Mouse (Mus musculus) CH12F3 (cell line): ENCODE results near the gene Stim1.

ENCODE experiments used
- in situ Hi-C: fragments of 300-500 bp; cut with MboI; formaldehyde crosslinking; loops from 2 replicates; pipeline ENCODE4 v1.14.3; 2020; ENCODE audit warnings: low sequenced_read_pairs

The Stim1 gene

DNA sequence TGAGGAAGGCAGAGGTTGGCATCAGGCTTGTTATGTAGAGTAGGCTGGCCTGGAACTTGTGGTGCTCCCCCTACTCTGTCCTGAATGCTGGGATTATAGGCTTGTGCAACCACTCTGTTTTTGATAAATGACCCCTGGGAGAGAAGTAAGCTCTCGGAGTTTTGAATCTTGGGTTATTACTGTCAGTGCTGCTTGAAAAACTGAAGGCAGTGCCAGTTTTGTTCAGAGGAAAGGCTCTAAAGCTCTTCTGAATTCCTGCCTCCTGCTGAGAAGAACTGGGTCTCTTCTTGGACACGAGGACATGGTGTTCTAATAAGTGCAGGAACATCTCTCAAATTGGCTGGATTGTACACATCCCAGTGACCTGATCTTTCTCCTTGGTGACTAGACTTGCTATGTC, 81.1 kb downstream of the Stim1 start:
- in situ Hi-C loops: no loop called here

DNA sequence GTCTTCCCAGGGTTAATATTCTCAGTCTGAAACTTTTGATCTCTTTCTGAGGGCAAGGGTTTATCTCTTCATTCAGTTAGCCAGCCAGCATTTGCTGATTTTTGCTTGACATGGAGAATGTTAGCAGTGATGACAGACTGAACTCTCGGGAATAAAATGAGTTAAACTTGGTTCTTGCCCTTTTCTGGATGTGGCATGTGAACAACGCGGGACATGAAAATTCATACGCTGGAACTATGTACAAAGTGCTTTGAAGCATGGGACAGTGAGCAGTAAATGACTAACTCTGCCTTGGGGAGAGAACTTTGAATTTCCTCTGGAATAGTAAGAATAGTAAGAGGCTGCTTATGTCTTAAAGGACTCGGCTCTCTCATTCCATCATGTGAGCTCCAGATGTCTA, 81.6 kb downstream of the Stim1 start:
- in situ Hi-C loops: no loop called here

DNA sequence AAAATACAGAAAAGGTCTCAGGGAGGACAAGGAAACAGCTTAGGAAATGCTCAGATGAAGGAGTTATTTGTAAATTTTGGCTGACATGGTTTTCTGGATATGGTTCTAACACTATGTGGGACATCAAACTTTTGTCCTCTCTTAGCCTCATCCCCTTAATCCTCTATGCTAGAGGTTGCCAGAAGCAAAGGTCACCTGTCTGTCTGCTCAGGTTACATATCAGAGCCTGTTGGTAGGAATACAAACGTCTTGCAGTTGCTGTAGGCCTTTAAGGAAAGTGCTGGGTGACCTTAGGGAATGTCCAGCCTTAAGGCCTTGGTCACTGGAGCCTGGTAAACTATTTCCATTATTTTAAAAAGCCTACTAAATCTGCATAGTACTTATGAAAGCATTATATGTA, 85.8 kb downstream of the Stim1 start:
- in situ Hi-C loops: no loop called here

DNA sequence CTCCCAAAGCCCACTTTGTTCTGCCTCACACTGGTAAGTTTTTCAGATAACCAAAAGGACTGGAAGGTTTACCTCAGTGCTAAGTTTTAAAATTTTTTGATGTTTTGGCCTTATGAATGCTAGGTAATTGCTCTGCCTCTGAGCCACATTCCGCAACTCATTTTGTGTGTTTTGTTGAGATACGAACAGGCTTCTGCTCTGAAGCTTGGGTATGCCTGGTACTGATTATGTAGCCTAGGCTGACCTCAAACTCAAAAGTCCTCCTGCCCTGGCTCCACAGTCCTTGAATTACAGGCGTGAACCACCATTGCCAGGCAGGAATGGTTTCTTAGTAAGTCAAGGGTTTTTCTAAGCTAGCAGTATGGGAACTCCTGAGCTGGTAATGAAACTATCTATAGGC, 90.5 kb downstream of the Stim1 start:
- in situ Hi-C loops: no loop called here

DNA sequence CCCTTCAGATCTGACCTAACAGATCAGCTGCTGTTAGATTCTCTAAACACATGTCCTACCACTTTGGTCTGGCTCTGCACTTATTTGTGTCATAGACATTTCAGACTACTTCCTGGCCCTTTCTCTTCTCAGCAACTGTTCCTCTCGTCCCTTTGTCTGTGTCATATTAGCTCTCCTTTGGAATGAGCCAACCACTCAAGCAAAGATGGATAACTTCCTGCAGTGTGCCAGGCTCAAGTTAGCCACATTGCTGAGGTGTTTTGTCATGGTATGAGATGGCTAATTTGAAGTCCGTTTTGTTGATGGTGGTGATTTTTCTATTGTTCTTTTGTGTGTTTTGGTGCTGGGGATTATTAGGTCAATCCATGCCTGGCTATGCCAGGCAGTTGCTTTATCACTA, 93.7 kb downstream of the Stim1 start:
- in situ Hi-C loops: no loop called here

DNA sequence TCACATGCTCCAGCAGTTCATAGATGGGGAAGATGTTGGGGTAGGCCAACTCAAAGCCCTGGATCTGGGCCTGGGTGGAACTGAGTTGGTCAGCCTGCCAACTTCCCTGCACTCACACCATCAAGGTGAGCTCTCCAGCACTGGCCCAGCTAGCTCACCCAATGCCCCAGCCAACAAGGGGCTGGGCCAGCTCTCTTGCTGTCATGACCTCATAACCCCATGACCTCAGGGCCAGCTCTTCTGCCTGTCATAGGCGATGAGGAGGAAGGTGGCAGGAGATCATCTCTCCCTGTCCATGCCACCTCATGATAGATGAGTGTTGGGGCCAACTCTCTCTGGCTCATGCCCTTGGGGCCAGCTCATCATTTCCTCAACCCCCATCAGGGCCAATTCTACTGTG, 96.2 kb downstream of the Stim1 start:
- in situ Hi-C loops: no loop called here

DNA sequence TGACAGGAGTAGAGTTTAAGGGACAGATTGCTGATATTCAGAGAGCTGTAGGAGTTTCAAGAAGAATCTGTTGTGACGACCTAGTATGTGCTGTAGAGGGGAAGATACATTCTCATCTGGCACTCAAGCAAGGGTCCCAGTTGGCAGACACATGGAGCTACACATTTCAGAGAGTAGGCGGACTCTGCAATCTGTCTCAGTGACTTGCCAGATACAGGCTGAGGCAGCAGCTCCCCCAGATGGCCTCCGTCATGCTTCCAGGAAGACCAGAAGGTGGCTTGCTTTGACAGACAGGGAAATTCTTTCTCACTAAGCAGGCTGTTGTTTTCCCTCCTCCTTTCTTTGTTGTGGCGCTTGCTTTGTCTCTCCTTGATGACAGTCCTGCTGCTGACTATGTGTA, 102.1 kb downstream of the Stim1 start:
- in situ Hi-C loops: no loop called here

DNA sequence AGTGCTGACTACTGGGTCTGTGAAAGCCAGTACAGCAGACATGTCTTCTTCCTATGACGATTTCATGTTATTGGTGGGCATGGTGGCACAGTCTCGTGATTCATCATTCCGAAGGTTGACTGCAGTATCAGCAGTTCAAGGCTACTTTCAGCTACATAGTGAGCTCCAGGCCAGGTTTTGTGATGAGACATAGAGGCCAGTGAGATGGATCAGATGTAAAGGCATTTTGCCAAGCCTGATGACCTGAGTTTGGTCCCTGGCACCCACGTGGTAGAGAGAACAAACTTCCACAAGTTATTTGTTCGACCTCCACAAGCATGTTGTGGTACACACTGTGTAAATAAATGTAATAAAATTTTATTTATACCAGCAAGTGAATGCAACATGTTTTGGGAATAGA, 102.9 kb downstream of the Stim1 start:
- in situ Hi-C loops: no loop called here

DNA sequence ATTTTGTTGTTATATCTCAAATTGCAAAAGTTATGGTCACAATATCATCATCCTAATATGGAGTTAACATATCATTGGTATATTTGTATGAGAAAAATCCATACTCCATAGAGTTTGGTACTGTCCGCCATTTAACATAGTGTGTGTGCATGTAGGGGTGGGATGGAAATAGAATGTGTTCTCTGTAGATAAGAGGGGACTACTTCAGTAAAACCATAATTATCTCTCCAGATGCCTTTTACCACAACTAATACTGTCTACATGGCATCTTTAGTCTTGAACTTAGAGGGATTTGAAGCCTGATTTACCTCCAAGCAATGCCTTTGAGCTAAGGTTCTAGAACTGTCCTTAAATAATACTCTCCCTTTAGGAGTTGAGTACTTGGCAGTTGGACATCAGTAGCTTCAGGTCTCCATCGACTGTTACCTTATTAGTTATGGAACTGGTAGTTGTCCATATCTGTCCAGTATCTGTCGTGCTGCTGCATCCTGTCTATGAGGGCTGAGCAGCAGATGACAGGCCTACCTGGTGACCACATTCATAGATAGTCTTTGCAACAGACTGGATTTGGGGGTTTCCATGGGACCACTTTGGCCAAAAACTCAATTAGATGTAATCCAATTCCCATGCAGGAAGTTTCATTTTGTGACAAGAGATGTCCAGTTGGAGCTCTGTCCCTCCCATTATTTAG, 105.9 kb downstream of the Stim1 start:
- in situ Hi-C loops: no loop called here

DNA sequence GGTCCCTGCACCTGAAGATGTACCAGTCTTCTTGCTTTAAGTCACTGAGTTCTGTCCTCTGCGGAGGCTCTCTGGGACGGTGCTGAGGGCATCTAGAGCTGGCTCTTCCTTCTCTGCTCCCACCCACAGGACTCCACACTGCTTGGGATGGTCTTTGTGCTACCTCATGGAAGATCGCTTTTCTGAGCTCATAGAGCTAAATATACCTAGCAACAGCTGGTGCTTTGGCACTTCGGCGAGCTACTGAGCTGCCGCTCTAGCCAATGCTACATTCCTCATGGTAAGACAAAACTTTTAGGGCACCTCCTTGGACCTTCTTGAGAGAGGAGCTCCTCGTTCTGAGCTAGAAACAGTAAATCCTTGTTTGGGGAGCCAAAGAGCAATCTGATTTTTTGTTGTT, 115.6 kb downstream of the Stim1 start:
- in situ Hi-C loops: no loop called here

DNA sequence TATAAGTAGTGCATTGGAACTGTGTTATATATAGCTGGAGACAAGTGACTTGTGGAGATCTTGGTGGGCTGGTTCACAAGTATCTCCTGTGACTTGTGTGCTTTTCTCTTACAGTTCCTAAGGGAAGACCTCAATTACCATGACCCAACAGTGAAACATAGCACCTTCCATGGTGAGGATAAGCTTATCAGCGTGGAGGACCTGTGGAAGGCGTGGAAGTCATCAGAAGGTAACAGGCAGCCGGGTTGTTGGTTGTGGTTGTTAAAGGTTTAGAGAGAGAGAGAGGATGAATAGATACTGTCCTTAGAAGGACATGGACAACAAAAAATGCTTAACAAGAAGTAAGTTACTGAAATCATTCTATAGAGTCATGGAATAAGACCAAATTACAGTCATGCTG, 118.4 kb downstream of the Stim1 start:
- in situ Hi-C loops: no loop called here

DNA sequence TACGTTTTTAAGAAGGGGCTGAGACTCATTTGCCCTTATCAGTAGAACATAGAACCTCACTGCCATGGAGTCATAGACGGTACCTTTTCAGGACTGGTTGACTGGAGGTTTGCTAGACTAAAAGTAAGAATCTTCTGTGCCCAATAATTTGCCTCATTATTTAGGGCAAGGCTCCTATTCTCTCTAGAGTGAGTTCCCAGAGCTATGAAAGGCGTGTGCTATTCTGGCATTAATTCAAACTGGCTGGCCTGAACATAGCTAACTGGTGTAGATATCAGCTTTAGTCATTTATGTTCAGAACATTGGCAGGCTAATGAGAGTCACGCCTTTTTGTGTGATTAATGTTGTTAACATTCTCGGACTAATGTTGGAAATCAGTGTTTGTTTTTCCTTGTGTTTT, 121.5 kb downstream of the Stim1 start:
- in situ Hi-C loops: no loop called here

DNA sequence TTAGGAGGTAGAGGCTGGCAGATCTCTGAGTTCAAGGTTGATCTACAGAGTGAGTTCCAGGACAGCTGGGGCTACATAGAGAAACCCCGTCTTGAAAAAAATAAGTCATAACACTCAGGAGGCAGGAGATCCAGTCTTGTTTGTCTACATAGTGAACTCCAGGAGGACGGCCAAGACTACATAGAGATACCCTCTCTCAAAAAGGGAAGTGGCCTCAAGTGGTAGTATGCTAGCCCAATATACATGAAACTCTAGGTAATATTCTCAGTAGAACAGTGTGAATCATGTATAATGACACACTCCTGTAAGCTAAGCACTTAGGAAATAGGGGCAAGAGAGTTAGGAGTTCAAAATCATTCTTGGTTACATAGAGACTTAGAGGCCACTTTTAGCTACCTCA, 126.3 kb downstream of the Stim1 start:
- in situ Hi-C loops: no loop called here

DNA sequence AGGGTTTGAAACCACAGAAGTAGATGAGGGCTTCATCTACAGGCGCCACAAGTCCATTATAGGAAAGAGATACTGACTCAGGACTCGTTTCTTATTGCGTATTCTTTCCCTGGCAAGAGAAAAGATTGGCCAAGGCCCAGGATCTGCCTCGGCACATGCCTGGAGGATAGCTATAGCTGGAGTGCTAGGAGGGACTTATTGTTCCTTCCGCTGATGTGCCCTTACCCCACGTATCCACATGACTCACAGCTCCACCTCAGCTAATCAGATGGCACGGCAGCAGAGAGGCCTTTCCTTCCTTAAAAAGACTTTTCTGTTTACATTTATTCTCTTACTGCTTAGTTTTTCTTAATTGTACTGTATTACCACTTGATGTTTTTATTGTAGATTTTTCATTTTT, 128.3 kb downstream of the Stim1 start:
- in situ Hi-C loops: no loop called here

DNA sequence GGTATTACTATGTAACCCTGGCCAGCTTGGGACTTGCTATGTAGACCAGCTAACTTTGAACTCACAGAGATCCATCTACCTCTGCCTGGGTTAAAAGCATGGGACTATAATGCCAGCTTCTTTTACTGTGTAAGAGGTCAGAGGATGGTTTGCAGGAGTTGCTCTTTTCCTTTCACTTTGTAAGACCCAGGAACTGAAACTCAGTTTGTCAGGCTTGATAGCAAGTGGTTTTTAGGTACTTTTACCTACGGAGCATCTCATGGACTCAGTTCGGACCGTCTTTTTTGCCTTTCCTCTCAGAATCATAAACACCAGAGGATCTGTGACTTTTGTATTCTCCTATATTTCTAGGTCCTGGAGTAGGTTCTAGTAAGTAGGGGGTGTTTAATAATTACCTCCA, 128.7 kb downstream of the Stim1 start:
- in situ Hi-C loops: no loop called here

DNA sequence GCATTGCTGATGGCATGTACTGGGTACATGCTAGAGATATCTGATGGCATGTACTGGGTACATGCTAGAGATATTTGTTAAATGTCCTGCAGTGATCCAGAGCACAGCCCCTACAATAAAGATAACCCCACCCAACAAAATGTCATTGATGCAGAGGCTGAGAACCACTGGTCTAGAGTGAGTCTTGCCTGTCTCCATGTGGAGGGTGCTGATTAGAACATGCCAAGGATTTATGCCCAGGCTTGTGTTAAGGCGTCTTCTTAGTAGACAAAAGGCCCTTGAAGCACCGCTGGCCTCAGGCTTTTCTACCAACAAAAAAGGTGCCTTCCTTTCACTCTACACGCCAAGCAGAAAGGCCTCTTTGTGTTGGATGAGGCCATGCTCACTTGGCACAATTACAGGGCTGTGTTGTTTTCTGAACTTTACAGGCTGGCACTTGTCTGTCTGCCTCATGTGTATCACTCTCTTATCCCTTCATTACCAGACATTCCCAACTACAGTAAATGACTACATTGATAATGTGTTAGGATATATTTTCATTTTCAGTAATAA, 131.7 kb downstream of the Stim1 start:
- in situ Hi-C loops: no loop called here

DNA sequence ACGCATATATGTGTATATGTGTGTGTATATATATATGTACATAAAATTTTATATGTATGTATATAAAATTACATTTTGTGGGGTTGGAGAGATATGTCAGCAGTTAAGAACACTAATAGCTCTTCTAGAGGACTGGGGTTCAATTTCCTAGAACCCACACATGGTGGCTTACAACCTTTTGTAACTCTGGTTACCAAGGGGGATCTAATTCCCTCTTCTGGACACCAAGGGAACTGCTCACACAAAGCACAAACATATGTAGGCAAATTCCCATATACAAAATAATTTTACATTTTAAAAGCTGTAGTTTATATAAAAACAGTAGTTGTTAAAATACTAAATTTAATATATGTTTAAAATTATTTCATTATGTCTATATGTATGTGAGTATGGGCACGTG, 136.5 kb downstream of the Stim1 start:
- in situ Hi-C loops: loop anchor here (25.0 kb wide), 1 partner anchor 742 kb away; the partner anchor contains the start of gene Clpb

DNA sequence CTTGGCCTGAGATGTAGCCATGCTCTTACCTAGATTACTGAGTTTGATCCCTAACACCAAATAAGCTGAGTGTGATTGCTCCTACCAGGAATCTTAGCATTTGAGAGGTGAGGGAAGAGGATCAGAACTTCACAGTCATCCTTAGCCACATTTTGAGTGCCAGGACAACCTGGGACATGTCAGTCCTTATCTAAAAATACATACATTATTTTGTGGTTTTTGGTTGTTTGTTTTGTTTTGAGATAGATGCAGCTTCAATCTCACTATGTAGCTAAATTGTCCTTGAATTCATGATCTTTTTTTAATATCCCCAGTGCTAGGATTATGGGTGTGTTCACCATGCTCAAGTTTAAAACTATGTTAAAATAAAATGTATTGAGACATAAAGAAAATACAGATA, 139.8 kb downstream of the Stim1 start:
- in situ Hi-C loops: loop anchor here (25.0 kb wide), 1 partner anchor 745 kb away; the partner anchor contains the start of gene Clpb

DNA sequence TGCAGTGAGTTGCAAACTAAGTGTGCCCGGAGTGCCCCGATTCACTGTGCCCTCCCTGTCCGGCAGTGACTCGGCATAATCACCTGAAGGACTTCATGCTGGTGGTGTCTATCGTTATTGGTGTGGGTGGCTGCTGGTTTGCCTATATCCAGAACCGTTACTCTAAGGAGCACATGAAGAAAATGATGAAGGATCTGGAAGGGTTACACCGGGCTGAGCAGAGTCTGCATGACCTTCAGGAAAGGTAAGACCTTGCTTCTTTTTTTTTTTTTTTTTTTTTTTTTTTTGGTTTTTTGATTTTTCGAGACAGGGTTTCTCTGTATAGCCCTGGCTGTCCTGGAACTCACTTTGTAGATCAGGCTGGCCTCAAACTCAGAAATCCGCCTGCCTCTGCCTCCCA, 147.7 kb downstream of the Stim1 start:
- in situ Hi-C loops: loop anchor here (25.0 kb wide), 1 partner anchor 753 kb away; the partner anchor contains the start of gene Clpb

DNA sequence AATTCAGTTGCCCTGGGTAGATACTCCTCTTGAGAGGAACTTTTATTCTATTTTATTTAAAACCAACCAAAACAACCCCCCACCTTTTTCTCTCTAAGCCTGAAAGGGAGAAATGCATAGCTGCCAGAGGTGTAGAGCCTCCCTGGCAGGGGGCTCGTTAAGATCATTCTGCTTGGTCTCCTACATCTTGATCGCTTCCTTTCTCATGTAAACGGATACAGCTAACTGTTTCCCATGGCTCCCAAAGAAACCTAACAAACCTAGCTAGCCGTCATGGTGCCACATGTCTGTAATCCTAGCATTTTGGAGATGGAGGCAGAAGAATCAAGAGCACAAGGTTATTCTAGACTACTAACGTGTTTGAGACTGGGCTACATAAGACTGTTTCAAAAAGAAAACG, 148.2 kb downstream of the Stim1 start:
- in situ Hi-C loops: loop anchor here (25.0 kb wide), 1 partner anchor 754 kb away; the partner anchor contains the start of gene Clpb

DNA sequence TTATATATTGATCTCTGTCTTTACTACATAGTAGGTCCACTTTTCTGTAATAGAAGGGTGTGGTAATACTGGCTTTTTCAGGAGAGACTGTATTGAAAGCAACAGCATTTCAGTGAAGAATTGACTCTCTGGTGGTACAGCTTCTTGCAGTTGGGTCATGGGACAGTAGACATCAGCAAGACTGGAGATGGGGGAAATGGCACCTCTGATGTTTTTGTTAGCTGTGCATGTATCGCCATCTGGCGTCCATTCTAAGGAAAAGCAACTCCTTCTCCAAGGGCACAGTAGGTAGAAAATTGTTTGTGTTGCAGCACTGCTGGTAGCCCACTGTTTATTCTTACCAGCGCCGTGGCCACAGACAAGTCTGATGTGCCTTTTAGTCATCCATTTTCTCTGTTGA, 149.8 kb downstream of the Stim1 start:
- in situ Hi-C loops: loop anchor here (25.0 kb wide), 1 partner anchor 755 kb away; the partner anchor contains the start of gene Clpb

DNA sequence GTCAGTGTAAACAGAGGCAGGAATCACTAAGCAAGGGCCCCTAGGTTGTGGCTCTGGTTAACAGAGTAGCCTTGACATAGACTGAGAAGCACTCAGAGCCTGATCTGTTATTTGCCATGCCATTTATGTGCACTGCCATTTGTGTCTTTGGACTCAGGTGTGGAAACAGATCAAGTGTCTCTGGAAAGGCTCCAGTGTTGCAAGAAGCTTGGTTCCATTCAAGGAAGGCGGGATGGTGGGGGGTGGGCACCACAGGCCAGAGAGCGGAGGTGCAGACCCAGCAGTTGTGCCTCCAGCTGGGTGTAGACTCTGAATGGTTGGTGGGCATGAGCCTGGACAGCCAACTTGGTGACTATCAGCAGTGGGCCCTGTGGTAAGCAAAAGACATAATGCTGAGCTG, 154.4 kb downstream of the Stim1 start:
- in situ Hi-C loops: loop anchor here (25.0 kb wide), 1 partner anchor 760 kb away; the partner anchor contains the start of gene Clpb
